Mouse (Mus musculus): ENCODE results near the gene Ncam2.

- TF ChIP-seq CTCF (IDR thresholded peaks at IDR 0.05) (no peak), EP300 (IDR thresholded peaks at IDR 0.05) (no peak)
Measured at GRCm38 (mm10) chr16:81319037-81319436, 118.5 kb downstream of the Ncam2 start.
